Mouse (Mus musculus) E14TG2a.4 (cell line): ENCODE measurements around the gene Nfyb.

Experiments
- CTCF ChIP-seq: conservative IDR thresholded peaks from 2 replicates; pipeline ENCODE4 v1.5.1; 2014; ENCODE audit warnings: low read length
- NANOG ChIP-seq: IDR thresholded peaks from 2 replicates; pipeline ENCODE4 v1.6.1; 2014; ENCODE audit warnings: borderline replicate concordance, low read length, mixed read lengths
- POU5F1 ChIP-seq: IDR thresholded peaks from 2 replicates; pipeline ENCODE4 v1.6.1; 2014; ENCODE audit warnings: low read length, borderline replicate concordance

DNA sequence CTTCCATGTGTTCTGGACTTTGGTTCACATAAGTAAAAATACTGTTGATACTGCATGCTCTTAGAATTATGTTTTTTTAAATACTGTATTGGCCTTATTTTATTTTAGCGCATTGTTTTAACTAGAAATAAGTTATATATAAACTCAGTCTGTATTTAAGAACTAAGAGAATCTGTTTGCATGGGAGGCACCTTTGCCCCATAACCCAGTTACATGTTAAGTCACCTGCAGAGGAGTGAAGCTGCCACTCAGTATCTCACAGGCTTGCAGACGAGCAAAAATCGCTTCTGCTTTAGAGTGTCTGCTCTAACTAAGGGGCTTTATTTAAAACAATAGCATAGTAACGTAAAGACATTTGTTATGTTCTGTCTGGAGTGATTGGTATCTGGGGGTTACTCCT lies 22.1 kb downstream of the Nfyb start:
- TF ChIP-seq CTCF, result no peak
- TF ChIP-seq NANOG, result no peak
- TF ChIP-seq POU5F1, result no peak
